Mouse (Mus musculus) kidney, postnatal 14 days (tissue): ENCODE results near the gene Atp5h.

Experiments
- DNase-seq: peaks from one replicate; pipeline ENCODE4 v3.0.0; 2022; ENCODE audit warnings: mixed read lengths

The Atp5h gene

GRCm38 (mm10) chr11:115435596-115436337 is 16.0 kb upstream of the Atp5h start:
- peak; percentile 33 for DNase-seq

- no peak for DNase-seq
These were observed 13.6 kb upstream of the Atp5h start for GRCm38 (mm10) chr11:115433342-115433741.

GRCm38 (mm10) chr11:115432814-115433213 is 13.1 kb upstream of the Atp5h start:
- no peak for DNase-seq

GRCm38 (mm10) chr11:115430561-115430960 is 10.8 kb upstream of the Atp5h start:
- DNase-seq: no peak

GRCm38 (mm10) chr11:115429307-115429706 is 9.5 kb upstream of the Atp5h start:
- DNase-seq: no peak

- peak; percentile 85 for DNase-seq
These were observed 7.9 kb upstream of the Atp5h start for GRCm38 (mm10) chr11:115427482-115428331.

GRCm38 (mm10) chr11:115425671-115426070 is 5.9 kb upstream of the Atp5h start:
- DNase-seq: no peak

- DNase-seq: no peak
These were observed 4.9 kb upstream of the Atp5h start for GRCm38 (mm10) chr11:115424666-115425065.

- no peak for DNase-seq
These were observed 3.3 kb upstream of the Atp5h start for GRCm38 (mm10) chr11:115423091-115423490.

- DNase-seq: no peak
These were observed 2.2 kb upstream of the Atp5h start for GRCm38 (mm10) chr11:115421972-115422371.

GRCm38 (mm10) chr11:115421328-115421727 is 1.6 kb upstream of the Atp5h start:
- no peak for DNase-seq

- DNase-seq: peak; percentile 78
These were observed 801 bp upstream of the Atp5h start for GRCm38 (mm10) chr11:115420336-115421190.

GRCm38 (mm10) chr11:115409556-115409955 is 10.2 kb downstream of the Atp5h start:
- no peak for DNase-seq

GRCm38 (mm10) chr11:115408266-115408920 is 11.4 kb downstream of the Atp5h start:
- DNase-seq: no peak

- DNase-seq: no peak
These were observed 12.8 kb downstream of the Atp5h start for GRCm38 (mm10) chr11:115406858-115407401.

GRCm38 (mm10) chr11:115405723-115406122 is 14.0 kb downstream of the Atp5h start:
- no peak for DNase-seq

- DNase-seq: peak; percentile 91
These were observed 16.2 kb downstream of the Atp5h start, which contains the start of gene Mrpl58 for GRCm38 (mm10) chr11:115403338-115404124. Gene Mrpl58 (plus strand): TSS chr11:115403752.

- DNase-seq: no peak
These were observed 19.0 kb downstream of the Atp5h start for GRCm38 (mm10) chr11:115400630-115401391.

- DNase-seq: no peak
These were observed 19.6 kb downstream of the Atp5h start for GRCm38 (mm10) chr11:115400126-115400525.

- no peak for DNase-seq
These were observed 21.7 kb downstream of the Atp5h start for GRCm38 (mm10) chr11:115398085-115398484.
